Mouse (Mus musculus): Measurements from ENCODE around the gene Fcrlb. TPM values are rescaled to one million over a fixed set of nuclear protein-coding genes. Genes with fewer than 3 reads are reported as not detected.

The Fcrlb gene
- polyA plus RNA-seq (2012) = not detected in 2 replicates

- no peak for TF ChIP-seq GATA1 (IDR thresholded peaks at IDR 0.05; ENCODE audit: low read length)
These were observed at the start of gene Fcrlb for GRCm38 (mm10) chr1:170912891-170913615. Fcrlb (minus strand) TSS chr1:170912941.

- no peak for TF ChIP-seq GATA1 (IDR thresholded peaks at IDR 0.05; ENCODE audit: low read length)
These were observed 49.6 kb upstream of the Fcrlb start for GRCm38 (mm10) chr1:170962301-170962700.

- TF ChIP-seq GATA1 (IDR thresholded peaks at IDR 0.05; ENCODE audit: low read length) = no peak
These were observed 48.4 kb upstream of the Fcrlb start for GRCm38 (mm10) chr1:170961101-170961500.

GRCm38 (mm10) chr1:170959791-170960190 is 47.0 kb upstream of the Fcrlb start:
- TF ChIP-seq GATA1 (IDR thresholded peaks at IDR 0.05; ENCODE audit: low read length) = no peak

- TF ChIP-seq GATA1 (IDR thresholded peaks at IDR 0.05; ENCODE audit: low read length) = no peak
These were observed 45.5 kb upstream of the Fcrlb start for GRCm38 (mm10) chr1:170958225-170958624.

- TF ChIP-seq GATA1 (IDR thresholded peaks at IDR 0.05; ENCODE audit: low read length) = no peak
These were observed 40.5 kb upstream of the Fcrlb start for GRCm38 (mm10) chr1:170953192-170953591.

GRCm38 (mm10) chr1:170950772-170951171 is 38.0 kb upstream of the Fcrlb start:
- peak; percentile 57 for TF ChIP-seq GATA1 (IDR thresholded peaks at IDR 0.05; ENCODE audit: low read length)

- TF ChIP-seq GATA1 (IDR thresholded peaks at IDR 0.05; ENCODE audit: low read length) = no peak
These were observed 26.5 kb upstream of the Fcrlb start for GRCm38 (mm10) chr1:170939255-170939654.

- no peak for TF ChIP-seq GATA1 (IDR thresholded peaks at IDR 0.05; ENCODE audit: low read length)
These were observed 21.6 kb upstream of the Fcrlb start for GRCm38 (mm10) chr1:170934383-170934782.

- TF ChIP-seq GATA1 (IDR thresholded peaks at IDR 0.05; ENCODE audit: low read length) = no peak
These were observed 21.2 kb upstream of the Fcrlb start for GRCm38 (mm10) chr1:170933940-170934339.

- no peak for TF ChIP-seq GATA1 (IDR thresholded peaks at IDR 0.05; ENCODE audit: low read length)
These were observed 20.7 kb upstream of the Fcrlb start for GRCm38 (mm10) chr1:170933386-170933920.

- TF ChIP-seq GATA1 (IDR thresholded peaks at IDR 0.05; ENCODE audit: low read length) = no peak
These were observed 19.3 kb upstream of the Fcrlb start for GRCm38 (mm10) chr1:170932043-170932442.

GRCm38 (mm10) chr1:170929245-170929644 is 16.5 kb upstream of the Fcrlb start:
- TF ChIP-seq GATA1 (IDR thresholded peaks at IDR 0.05; ENCODE audit: low read length) = no peak

- TF ChIP-seq GATA1 (IDR thresholded peaks at IDR 0.05; ENCODE audit: low read length) = no peak
These were observed 15.7 kb upstream of the Fcrlb start for GRCm38 (mm10) chr1:170928467-170928866.

GRCm38 (mm10) chr1:170927378-170927777 is 14.6 kb upstream of the Fcrlb start, which contains the start of gene Fcrla:
Fcrla (minus strand) TSS chr1:170927583.
- no peak for TF ChIP-seq GATA1 (IDR thresholded peaks at IDR 0.05; ENCODE audit: low read length)

- TF ChIP-seq GATA1 (IDR thresholded peaks at IDR 0.05; ENCODE audit: low read length) = no peak
These were observed 14.2 kb upstream of the Fcrlb start for GRCm38 (mm10) chr1:170926941-170927340.

GRCm38 (mm10) chr1:170924485-170924884 is 11.7 kb upstream of the Fcrlb start:
- no peak for TF ChIP-seq GATA1 (IDR thresholded peaks at IDR 0.05; ENCODE audit: low read length)

Measured in G1E-ER4 (cell line).